Mouse (Mus musculus) urinary bladder, postnatal 10 days (tissue): ENCODE results near the gene Ints13.
"Not testable (repeated sequence)": the region's sequence is repeated elsewhere in the genome, so short reads cannot be mapped to it uniquely, and the experiment has no call there.

ENCODE experiments used
- DNase-seq: peaks from one replicate; pipeline ENCODE4 v3.0.0; 2022; ENCODE audit warnings: low spot score

Gene Ints13

GRCm38 (mm10) chr6:146577310-146578109 lies at the start of gene Ints13:
TSS of gene Ints13 (minus strand) at chr6:146577835.
- DNase-seq: peak; percentile 85

GRCm38 (mm10) chr6:146616670-146617069 lies 39.0 kb upstream of the Ints13 start:
- DNase-seq: no peak

DNA sequence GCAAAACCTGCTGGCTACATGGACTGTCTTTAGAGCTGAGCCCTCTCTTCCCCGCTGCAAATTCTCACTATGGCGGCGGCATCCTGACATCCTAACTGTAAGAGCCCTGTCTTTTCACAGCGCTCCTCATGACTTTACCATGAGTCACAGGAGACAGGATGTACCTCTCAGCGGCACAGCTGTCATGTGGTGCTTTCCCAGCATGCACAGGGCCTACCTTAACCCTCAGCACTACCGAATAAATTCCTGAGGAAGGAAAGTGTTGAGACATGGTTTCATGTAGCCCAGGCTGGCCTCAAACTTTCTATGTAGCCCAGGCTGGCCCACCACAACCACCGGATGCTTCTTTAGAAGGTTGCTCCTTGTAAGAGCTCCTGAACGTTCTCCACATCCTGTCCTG lies 38.3 kb upstream of the Ints13 start:
- DNase-seq: no peak

DNA sequence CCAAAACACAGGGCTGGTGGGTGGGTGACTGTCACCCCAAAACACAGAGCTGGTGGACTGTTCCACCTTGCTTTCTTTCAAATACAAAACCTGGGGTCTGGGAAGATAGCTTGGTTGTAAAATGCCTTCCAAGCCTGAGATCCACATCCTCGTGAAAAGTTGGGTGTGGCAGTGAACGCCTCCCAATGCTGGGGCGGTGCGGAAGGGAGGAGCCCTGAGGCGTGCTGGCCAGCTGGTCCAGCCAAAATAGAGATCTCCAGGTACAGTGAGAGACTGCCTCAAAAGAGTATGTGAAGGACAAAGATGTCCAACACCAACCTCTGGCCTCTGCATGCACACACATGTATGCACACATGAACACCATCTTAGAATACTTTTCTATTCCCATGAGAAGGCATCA lies 36.9 kb upstream of the Ints13 start:
- DNase-seq: no peak

DNA sequence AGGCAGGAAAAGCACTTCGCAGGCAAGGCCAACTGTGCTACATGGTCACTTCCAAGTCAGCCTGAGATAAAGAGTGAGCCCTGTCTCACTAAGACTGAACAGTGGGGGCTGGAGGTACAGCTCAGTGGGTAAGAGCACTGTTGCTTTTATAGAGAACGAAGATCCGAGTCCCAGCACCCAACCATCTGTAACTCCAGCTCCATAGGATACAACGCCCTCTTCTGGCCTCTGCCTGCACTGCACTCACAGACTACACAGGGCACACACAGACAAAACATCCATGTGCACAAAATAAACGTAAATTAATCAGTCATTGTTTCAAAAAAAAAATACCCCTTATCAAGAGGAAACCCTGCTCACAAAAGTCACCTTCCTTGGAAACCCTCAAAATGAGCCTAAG lies 36.3 kb upstream of the Ints13 start:
- DNase-seq: no peak

GRCm38 (mm10) chr6:146612736-146613135 lies 35.1 kb upstream of the Ints13 start:
- DNase-seq: no peak

GRCm38 (mm10) chr6:146611897-146612296 lies 34.3 kb upstream of the Ints13 start:
- no peak for DNase-seq

GRCm38 (mm10) chr6:146611385-146611784 lies 33.8 kb upstream of the Ints13 start:
- no peak for DNase-seq

GRCm38 (mm10) chr6:146603651-146604050 lies 26.0 kb upstream of the Ints13 start:
- DNase-seq: no peak

GRCm38 (mm10) chr6:146602601-146603000 lies 25.0 kb upstream of the Ints13 start:
- no peak for DNase-seq

DNA sequence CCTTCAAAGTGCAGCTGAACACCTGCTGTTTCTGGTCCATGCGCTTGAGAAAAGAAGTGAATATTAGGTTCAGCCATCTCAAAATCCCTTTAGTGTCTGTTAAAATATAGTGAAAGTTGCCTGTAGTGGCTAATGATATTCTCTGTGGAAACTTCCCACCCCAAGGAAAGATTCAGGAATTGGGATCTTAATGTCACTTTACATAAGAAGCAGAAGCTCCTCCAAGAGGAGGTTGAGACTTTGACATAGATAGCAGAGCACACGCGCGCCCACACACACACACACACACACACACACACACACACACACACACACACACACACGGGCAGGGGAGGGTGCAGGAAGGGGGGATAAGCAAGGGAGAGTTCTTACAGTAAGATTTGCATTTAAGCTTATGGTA lies 7.5 kb upstream of the Ints13 start:
- DNase-seq: no peak

DNA sequence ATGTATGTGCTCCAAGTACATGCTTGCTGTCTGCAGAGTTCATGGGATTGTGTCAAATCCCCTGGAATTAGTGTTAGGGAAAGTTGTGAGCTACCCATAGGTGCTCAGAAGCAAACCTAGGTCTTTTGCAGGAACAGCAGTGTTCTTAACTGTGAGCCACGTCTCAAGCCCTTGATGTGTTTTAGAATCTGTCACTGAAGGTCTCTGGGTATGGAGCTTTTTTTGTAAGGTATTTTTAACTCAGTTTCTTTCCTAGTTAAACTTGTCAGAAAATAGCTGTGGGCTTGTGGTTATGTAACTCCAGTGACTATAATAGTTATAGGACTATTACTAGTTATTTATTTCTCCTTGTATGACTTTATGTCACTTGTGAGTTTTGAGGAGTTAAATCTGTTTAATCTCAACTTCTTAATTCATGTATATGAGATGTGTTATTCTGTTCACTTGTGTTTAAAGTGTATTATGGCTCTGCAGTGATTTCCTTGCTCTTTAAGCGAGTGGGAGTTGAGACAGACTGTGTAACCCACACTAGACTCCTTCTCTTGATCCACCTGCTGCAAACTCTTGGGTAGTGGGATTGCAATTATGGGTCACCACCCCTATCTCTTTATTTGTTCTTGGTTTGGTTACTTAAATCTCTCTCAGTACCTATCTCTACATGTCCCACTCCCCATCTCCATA lies 5.9 kb upstream of the Ints13 start:
- no peak for DNase-seq

GRCm38 (mm10) chr6:146580381-146580926 lies 2.8 kb upstream of the Ints13 start:
- DNase-seq: no peak

GRCm38 (mm10) chr6:146578586-146578985 lies 951 bp upstream of the Ints13 start:
- DNase-seq: no peak

- peak; percentile 18 for DNase-seq
Observed at GRCm38 (mm10) chr6:146578111-146578531, 486 bp upstream of the Ints13 start.

DNA sequence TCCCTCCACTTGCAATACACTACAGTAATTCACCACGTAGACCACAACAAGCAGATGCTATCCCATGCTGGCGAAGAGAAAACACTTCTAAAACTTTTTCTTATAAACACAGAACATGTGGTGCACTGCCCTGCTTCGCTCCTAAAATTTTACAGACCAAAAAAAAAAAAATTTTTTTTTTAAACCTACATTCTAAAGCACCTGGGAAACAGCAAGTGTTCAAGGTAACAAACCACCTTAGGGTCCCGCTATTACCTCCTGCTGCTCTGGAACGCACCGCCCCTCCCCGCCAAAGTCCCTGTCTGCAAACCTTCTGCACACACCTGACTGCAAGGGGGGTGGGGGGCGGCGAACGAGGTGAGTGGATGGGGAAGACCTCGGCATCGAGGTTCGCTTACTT lies 732 bp downstream of the Ints13 start, which contains the start of gene Fgfr1op2:
TSS of gene Fgfr1op2 (plus strand) at position 301 of the 400 bp plus-strand sequence.
- no peak for DNase-seq

DNA sequence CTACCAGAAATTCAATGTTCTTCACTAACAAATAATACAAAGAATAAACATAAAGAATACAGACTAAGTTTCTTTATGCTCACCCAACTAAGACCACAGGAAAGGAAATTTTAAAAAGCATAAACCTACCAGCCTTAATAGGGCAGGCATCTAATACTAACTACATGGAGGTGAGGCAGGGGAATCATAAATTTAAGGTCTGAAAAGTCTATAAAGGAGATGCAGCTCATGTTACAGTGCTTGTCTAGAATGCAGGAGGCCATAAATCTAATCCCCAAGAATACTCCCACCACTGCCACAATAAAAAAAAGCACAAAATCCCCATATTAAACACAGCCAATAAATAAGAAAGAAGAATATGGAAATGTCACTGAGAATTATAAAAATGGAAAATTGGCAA lies 5.6 kb downstream of the Ints13 start:
- DNase-seq: no peak

DNA sequence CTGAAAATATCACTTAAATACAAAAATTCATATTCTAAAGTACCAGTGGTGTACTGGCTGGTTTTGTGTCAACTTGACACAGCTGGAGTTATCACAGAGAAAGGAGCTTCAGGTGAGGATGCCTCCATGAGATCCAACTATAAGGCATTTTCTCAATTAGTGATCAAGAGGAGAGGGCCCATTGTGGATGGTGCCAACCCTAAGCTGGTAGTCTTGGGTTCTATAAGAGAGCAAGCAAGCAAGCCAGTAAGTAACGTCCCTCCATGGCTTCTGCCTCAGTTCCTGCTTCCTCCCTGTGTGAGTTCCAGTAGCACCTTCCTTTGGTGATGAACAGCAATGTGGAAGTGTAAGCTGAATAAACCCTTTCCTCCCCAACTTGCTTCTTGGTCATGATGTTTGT lies 15.2 kb downstream of the Ints13 start:
- not testable (repeated sequence) for DNase-seq

DNA sequence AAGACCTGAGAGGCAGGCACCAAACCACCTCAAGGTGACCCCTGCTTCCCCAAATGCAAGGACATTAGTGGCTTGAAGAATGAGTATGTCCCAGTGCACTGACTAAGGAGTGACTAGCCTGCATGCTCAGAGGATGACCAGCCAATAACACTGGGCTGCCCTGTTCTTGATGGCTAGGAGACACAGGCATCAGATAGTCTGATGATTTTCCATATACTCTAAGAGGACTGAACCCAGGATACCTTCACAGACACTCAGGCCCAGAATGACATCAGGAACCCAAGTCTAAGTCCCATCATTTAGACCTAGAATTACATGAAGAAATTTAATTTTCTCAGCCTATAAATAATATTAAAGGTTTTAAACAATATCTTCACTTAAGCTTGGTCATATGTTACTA lies 26.3 kb downstream of the Ints13 start:
- no peak for DNase-seq

DNA sequence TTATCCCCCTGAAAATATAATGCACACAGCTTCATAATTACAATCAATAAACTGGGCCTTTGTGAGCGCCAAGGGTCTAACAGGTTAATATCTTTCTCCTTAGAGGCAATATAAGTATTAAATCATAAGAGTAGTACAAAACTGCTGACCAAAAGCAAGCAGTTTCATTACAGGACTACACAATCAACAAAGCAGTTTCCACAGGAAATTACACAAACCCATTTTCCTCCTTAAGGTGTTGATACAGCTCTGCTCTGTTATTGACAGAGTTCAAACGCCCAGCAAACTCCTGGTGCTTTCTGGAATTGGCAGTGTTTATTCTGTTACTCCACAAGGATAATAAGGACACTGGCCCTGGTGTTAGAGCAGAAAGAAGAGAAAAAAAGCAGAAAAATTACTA lies 27.2 kb downstream of the Ints13 start:
- DNase-seq: no peak

DNA sequence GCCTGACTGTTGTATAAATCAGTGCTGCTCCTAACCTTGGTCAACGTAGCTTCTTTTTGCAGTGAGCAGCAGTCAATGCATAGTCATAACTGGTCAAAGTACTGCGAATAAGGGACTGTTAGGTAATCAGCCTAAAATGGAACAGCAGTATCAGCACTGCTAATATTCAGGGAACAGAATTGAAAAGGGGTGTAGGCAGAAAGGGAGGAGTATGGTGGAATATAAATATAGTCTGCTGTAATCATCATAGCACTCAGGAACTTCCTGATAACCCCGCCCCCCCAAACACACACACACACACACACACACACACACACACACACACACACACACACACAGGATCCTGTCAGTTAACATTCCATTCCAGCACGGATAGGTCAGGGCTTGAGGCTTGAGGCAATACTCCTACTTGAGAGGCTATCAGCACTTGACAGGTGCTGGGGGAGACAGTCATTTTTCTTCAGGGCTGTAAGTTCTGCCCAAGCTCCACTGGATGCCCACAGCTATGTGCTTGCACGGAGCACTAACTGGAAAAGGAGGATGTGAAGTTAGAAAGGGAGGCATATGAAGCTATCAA lies 32.3 kb downstream of the Ints13 start:
- DNase-seq: no peak

GRCm38 (mm10) chr6:146544622-146545021 lies 33.0 kb downstream of the Ints13 start:
- no peak for DNase-seq

DNA sequence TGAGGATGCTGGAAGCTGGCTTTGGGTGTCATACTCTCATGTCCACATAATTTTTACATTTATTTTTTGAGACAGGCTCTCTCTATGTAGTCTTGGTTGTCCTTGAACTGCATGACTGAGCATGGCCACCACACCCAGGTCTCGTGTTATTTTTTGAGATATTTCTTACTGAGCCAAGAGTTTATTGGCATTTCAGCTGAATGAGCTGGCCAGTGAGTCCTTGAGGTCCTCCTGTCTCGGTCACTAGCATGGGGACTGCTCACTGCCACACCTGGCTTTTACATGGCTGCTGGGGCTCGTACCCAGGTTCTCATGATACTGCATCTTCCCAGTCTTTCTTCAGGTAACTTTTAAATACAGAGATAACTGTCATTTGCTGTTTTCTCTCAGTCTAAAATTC lies 37.2 kb downstream of the Ints13 start:
- DNase-seq: no peak
